Mouse (Mus musculus): Measurements from ENCODE around the gene Pex14.

Gene Pex14

GRCm38 (mm10) chr4:149099369-149100017 is at the start of gene Pex14:
Gene Pex14 (minus strand): TSS chr4:149099876.
- POLR2A ChIA-PET: interaction anchor here in 1 of 4 experiments (0.7 to 1.3 kb wide), 2 partner anchors 13 to 18 kb away, joined by 3 to 6 read pairs; no protein-coding TSS in a partner anchor
- CTCF ChIA-PET: interaction anchor here in 1 of 4 experiments (1.2 kb wide), 1 partner anchor 24 kb away, joined by 3 read pairs; no protein-coding TSS in a partner anchor

GRCm38 (mm10) chr4:149149196-149149595 is 49.5 kb upstream of the Pex14 start:
- POLR2A ChIA-PET: interaction anchor here in 3 of 4 experiments (0.6 to 2.5 kb wide), 4 partner anchors 8 to 457 kb away, joined by 3 to 11 read pairs (median 3); no protein-coding TSS in a partner anchor
- CTCF ChIA-PET: interaction anchor here in 1 of 4 experiments (1.0 kb wide), 1 partner anchor 11 kb away, joined by 3 read pairs; no protein-coding TSS in a partner anchor

- ChIA-PET CTCF (interaction anchor here in 3 of 4 experiments (0.6 to 1.5 kb wide), 4 partner anchors 23 to 401 kb away, joined by 3 to 6 read pairs (median 3); partner anchors contain the start of gene Kif1b (in 1 of the 3)), POLR2A (interaction anchor here (0.6 to 3.3 kb wide), 22 partner anchors 9 to 497 kb away, joined by 3 to 18 read pairs (median 4); partner anchors contain the start of genes Pgd (in 3 of the 4) and Cenps (in 1 of the 4))
Measured at GRCm38 (mm10) chr4:149148084-149148483, 48.4 kb upstream of the Pex14 start.

- ChIA-PET CTCF (interaction anchor here in 3 of 4 experiments (0.6 to 1.5 kb wide), 5 partner anchors 18 to 401 kb away, joined by 3 to 6 read pairs (median 3); partner anchors contain the start of gene Kif1b (in 1 of the 3)), POLR2A (interaction anchor here (0.5 to 3.3 kb wide), 20 partner anchors 9 to 497 kb away, joined by 3 to 18 read pairs (median 4); partner anchors contain the start of genes Pgd (in 2 of the 4) and Cenps (in 1 of the 4))
Measured at GRCm38 (mm10) chr4:149147528-149147927, 47.9 kb upstream of the Pex14 start.

GRCm38 (mm10) chr4:149145151-149145550 is 45.5 kb upstream of the Pex14 start:
- CTCF ChIA-PET: interaction anchor here (0.5 to 2.5 kb wide), 31 partner anchors 8 to 463 kb away, joined by 3 to 25 read pairs (median 4); partner anchors contain the start of gene Kif1b (in 2 of the 4)
- POLR2A ChIA-PET: interaction anchor here in 3 of 4 experiments (0.6 to 1.2 kb wide), 12 partner anchors 8 to 311 kb away, joined by 3 to 6 read pairs (median 4); no protein-coding TSS in a partner anchor

- CTCF ChIA-PET: interaction anchor here (0.5 to 2.5 kb wide), 90 partner anchors 8 to 1187 kb away, joined by 3 to 25 read pairs (median 4); partner anchors contain the start of genes Kif1b (in 2 of the 4), Pgd (in 1 of the 4) and Srm (in 1 of the 4)
Measured at GRCm38 (mm10) chr4:149144459-149144858, 44.8 kb upstream of the Pex14 start.

GRCm38 (mm10) chr4:149143594-149143993 is 43.9 kb upstream of the Pex14 start:
- POLR2A ChIA-PET: interaction anchor here in 2 of 4 experiments (1.1 to 1.9 kb wide), 3 partner anchors 22 to 165 kb away, joined by 5 to 6 read pairs (median 6); no protein-coding TSS in a partner anchor

More at GRCm38 (mm10) chr4:149144459-149144858, 44.8 kb upstream of the Pex14 start:
- POLR2A ChIA-PET: interaction anchor here in 3 of 4 experiments (0.5 to 1.9 kb wide), 22 partner anchors 9 to 518 kb away, joined by 3 to 10 read pairs (median 4); partner anchors contain the start of gene Tardbp (in 1 of the 3)

GRCm38 (mm10) chr4:149138515-149138914 is 38.8 kb upstream of the Pex14 start:
- CTCF ChIA-PET: no interaction called here
- POLR2A ChIA-PET: no interaction called here

More at GRCm38 (mm10) chr4:149143594-149143993, 43.9 kb upstream of the Pex14 start:
- CTCF ChIA-PET: interaction anchor here (0.6 to 2.5 kb wide), 35 partner anchors 9 to 698 kb away, joined by 3 to 25 read pairs (median 4); no protein-coding TSS in a partner anchor

- POLR2A ChIA-PET: interaction anchor here in 3 of 4 experiments (0.5 to 2.3 kb wide), 13 partner anchors 9 to 346 kb away, joined by 3 to 13 read pairs (median 4); partner anchors contain the start of gene Kif1b (in 1 of the 3)
- CTCF ChIA-PET: interaction anchor here in 3 of 4 experiments (0.8 to 2.2 kb wide), 7 partner anchors 7 to 83 kb away, joined by 3 to 7 read pairs (median 3); partner anchors contain the start of gene Cort (in 1 of the 3)
Measured at GRCm38 (mm10) chr4:149136982-149137770, 37.5 kb upstream of the Pex14 start, which contains the start of gene Cenps. Gene Cenps (minus strand): TSS chr4:149137629.

GRCm38 (mm10) chr4:149136116-149136850 is 36.6 kb upstream of the Pex14 start:
- CTCF ChIA-PET: interaction anchor here in 3 of 4 experiments (0.5 to 2.2 kb wide), 7 partner anchors 8 to 423 kb away, joined by 3 to 7 read pairs (median 3); partner anchors contain the start of gene Cort (in 1 of the 3)
- POLR2A ChIA-PET: interaction anchor here in 3 of 4 experiments (0.9 to 2.3 kb wide), 9 partner anchors 8 to 33 kb away, joined by 3 to 13 read pairs (median 4); no protein-coding TSS in a partner anchor

- POLR2A ChIA-PET: interaction anchor here in 2 of 4 experiments (0.6 to 2.2 kb wide), 12 partner anchors 8 to 975 kb away, joined by 3 to 5 read pairs (median 3); partner anchors contain the start of gene Tardbp (in 1 of the 2)
- CTCF ChIA-PET: interaction anchor here in 2 of 4 experiments (0.6 to 1.9 kb wide), 2 partner anchors 11 to 17 kb away, joined by 3 to 7 read pairs; no protein-coding TSS in a partner anchor
Measured at GRCm38 (mm10) chr4:149133395-149133794, 33.7 kb upstream of the Pex14 start.

- CTCF ChIA-PET: interaction anchor here in 3 of 4 experiments (0.6 to 3.3 kb wide), 4 partner anchors 12 to 451 kb away, joined by 3 to 10 read pairs (median 4); no protein-coding TSS in a partner anchor
- POLR2A ChIA-PET: interaction anchor here in 3 of 4 experiments (0.6 to 2.2 kb wide), 4 partner anchors 9 to 161 kb away, joined by 3 to 4 read pairs (median 4); partner anchors contain the start of gene Dffa (in 1 of the 3)
Measured at GRCm38 (mm10) chr4:149131789-149132565, 32.3 kb upstream of the Pex14 start.

GRCm38 (mm10) chr4:149131021-149131752 is 31.5 kb upstream of the Pex14 start:
- CTCF ChIA-PET: interaction anchor here in 3 of 4 experiments (0.6 to 3.3 kb wide), 3 partner anchors 13 to 17 kb away, joined by 3 to 10 read pairs (median 5); no protein-coding TSS in a partner anchor
- POLR2A ChIA-PET: interaction anchor here in 3 of 4 experiments (0.6 to 1.6 kb wide), 3 partner anchors 8 to 49 kb away, joined by 3 to 4 read pairs (median 4); partner anchors contain the start of gene Dffa (in 1 of the 3)

- CTCF ChIA-PET: interaction anchor here in 2 of 4 experiments (0.6 to 1.3 kb wide), 4 partner anchors 27 to 183 kb away, joined by 3 read pairs; no protein-coding TSS in a partner anchor
- POLR2A ChIA-PET: interaction anchor here in 2 of 4 experiments (0.6 to 1.6 kb wide), 6 partner anchors 8 to 501 kb away, joined by 3 to 4 read pairs (median 4); partner anchors contain the start of genes Cenps (in 2 of the 2) and Tardbp (in 1 of the 2)
Measured at GRCm38 (mm10) chr4:149128467-149128866, 28.8 kb upstream of the Pex14 start.

- ChIA-PET CTCF (interaction anchor here in 1 of 4 experiments (1.4 kb wide), 1 partner anchor 10 kb away, joined by 7 read pairs; the partner anchor contains the start of gene Cenps), POLR2A (interaction anchor here in 2 of 4 experiments (0.6 to 1.8 kb wide), 4 partner anchors 22 to 198 kb away, joined by 3 to 4 read pairs (median 4); partner anchors contain the start of genes Dffa (in 1 of the 2) and Pgd (in 1 of the 2))
Measured at GRCm38 (mm10) chr4:149126663-149127062, 27.0 kb upstream of the Pex14 start, which contains the start of gene Cort. Gene Cort (minus strand): TSS chr4:149126763.
